Mouse (Mus musculus) frontal cortex, adult (tissue): ENCODE measurements around the gene Lamb3.

Source experiments
- ATAC-seq: cut with Nextera tagmentation; 2 replicates; pipeline ENCODE4 v1.9.2; 2017; ENCODE audit warnings: mild to moderate bottlenecking, moderate library complexity, mixed read lengths; ENCODE audit not compliant: low TSS enrichment

Gene Lamb3

GRCm38 (mm10) chr1:193381597-193382404, 174.3 kb downstream of the Lamb3 start:
- ATAC-seq: peak; percentile 67

- no peak for ATAC-seq
Observed at GRCm38 (mm10) chr1:193382435-193382834, 174.9 kb downstream of the Lamb3 start.

GRCm38 (mm10) chr1:193382841-193383462, 175.5 kb downstream of the Lamb3 start:
- peak; percentile 48 for ATAC-seq

- ATAC-seq: peak; percentile 17; the same call in 1 of the 2 replicates
Observed at GRCm38 (mm10) chr1:193386136-193386535, 178.6 kb downstream of the Lamb3 start.

- no peak for ATAC-seq
Observed at GRCm38 (mm10) chr1:193387241-193387640, 179.7 kb downstream of the Lamb3 start.

GRCm38 (mm10) chr1:193389505-193389904, 182.0 kb downstream of the Lamb3 start:
- ATAC-seq: no peak

GRCm38 (mm10) chr1:193390004-193390403, 182.5 kb downstream of the Lamb3 start:
- ATAC-seq: no peak

- ATAC-seq: no peak
Observed at GRCm38 (mm10) chr1:193392266-193392665, 184.8 kb downstream of the Lamb3 start.
